Mouse (Mus musculus) T-helper 2 cell (primary cell): ENCODE results near the gene Zfp444.

ENCODE experiments used
- in situ Hi-C: fragments of 300-600 bp; cut with MboI, MseI; formaldehyde crosslinking; loops from one replicate; pipeline ENCODE4 v1.15.1; 2025; ENCODE audit warnings: high pct_unique_total_duplicates

Gene Zfp444

GRCm38 (mm10) chr7:6172006-6172649 lies at the start of gene Zfp444:
TSS of gene Zfp444 (plus strand) at chr7:6172226.
- in situ Hi-C loops: loop anchor here (25.0 kb wide), 3 partner anchors 1110 to 1535 kb away; partner anchors contain the start of genes Gm45844, Tmem86b, U2af2 and Zfp580

- in situ Hi-C loops: loop anchor here (5.0 kb wide), 1 partner anchor 70 kb away; the partner anchor contains the start of gene Galp
Measured at GRCm38 (mm10) chr7:6126690-6127448, 45.2 kb upstream of the Zfp444 start.

GRCm38 (mm10) chr7:6130346-6130745 lies 41.7 kb upstream of the Zfp444 start:
- in situ Hi-C loops: no loop called here

GRCm38 (mm10) chr7:6132646-6133045 lies 39.4 kb upstream of the Zfp444 start:
- in situ Hi-C loops: no loop called here

GRCm38 (mm10) chr7:6136497-6136896 lies 35.5 kb upstream of the Zfp444 start:
- in situ Hi-C loops: no loop called here

GRCm38 (mm10) chr7:6139295-6139694 lies 32.7 kb upstream of the Zfp444 start:
- in situ Hi-C loops: no loop called here

- in situ Hi-C loops: no loop called here
Measured at GRCm38 (mm10) chr7:6143991-6144531, 28.0 kb upstream of the Zfp444 start.

GRCm38 (mm10) chr7:6145423-6146188 lies 26.4 kb upstream of the Zfp444 start:
- in situ Hi-C loops: loop anchor here (5.0 kb wide), 1 partner anchor 147 kb away; no protein-coding TSS in a partner anchor

GRCm38 (mm10) chr7:6146194-6146981 lies 25.6 kb upstream of the Zfp444 start:
- in situ Hi-C loops: loop anchor here (5.0 kb wide), 1 partner anchor 146 kb away; no protein-coding TSS in a partner anchor

- in situ Hi-C loops: loop anchor here (5.0 kb wide), 1 partner anchor 145 kb away; no protein-coding TSS in a partner anchor
Measured at GRCm38 (mm10) chr7:6146982-6147325, 25.1 kb upstream of the Zfp444 start.

- in situ Hi-C loops: loop anchor here (5.0 kb wide), 1 partner anchor 145 kb away; no protein-coding TSS in a partner anchor
Measured at GRCm38 (mm10) chr7:6147688-6148087, 24.3 kb upstream of the Zfp444 start.

- in situ Hi-C loops: loop anchor here (25.0 kb wide), 3 partner anchors 1089 to 1514 kb away; partner anchors contain the start of genes Gm45844, Tmem86b, U2af2 and Zfp580
Measured at GRCm38 (mm10) chr7:6151266-6151665, 20.8 kb upstream of the Zfp444 start.

GRCm38 (mm10) chr7:6152036-6152435 lies 20.0 kb upstream of the Zfp444 start:
- in situ Hi-C loops: loop anchor here (25.0 kb wide), 3 partner anchors 1090 to 1515 kb away; partner anchors contain the start of genes Gm45844, Tmem86b, U2af2 and Zfp580

GRCm38 (mm10) chr7:6153131-6153530 lies 18.9 kb upstream of the Zfp444 start:
- in situ Hi-C loops: loop anchor here (25.0 kb wide), 3 partner anchors 1091 to 1516 kb away; partner anchors contain the start of genes Gm45844, Tmem86b, U2af2 and Zfp580

GRCm38 (mm10) chr7:6154164-6154563 lies 17.9 kb upstream of the Zfp444 start:
- in situ Hi-C loops: loop anchor here (25.0 kb wide), 3 partner anchors 1092 to 1517 kb away; partner anchors contain the start of genes Gm45844, Tmem86b, U2af2 and Zfp580

GRCm38 (mm10) chr7:6155031-6155872 lies 16.8 kb upstream of the Zfp444 start:
- in situ Hi-C loops: loop anchor here (25.0 kb wide), 3 partner anchors 1093 to 1518 kb away; partner anchors contain the start of genes Gm45844, Tmem86b, U2af2 and Zfp580

- in situ Hi-C loops: loop anchor here (25.0 kb wide), 3 partner anchors 1094 to 1519 kb away; partner anchors contain the start of genes Gm45844, Tmem86b, U2af2 and Zfp580
Measured at GRCm38 (mm10) chr7:6155901-6156411, 16.1 kb upstream of the Zfp444 start, which contains the start of gene Zfp787. TSS of gene Zfp787 (minus strand) at chr7:6155997.

GRCm38 (mm10) chr7:6156901-6157472 lies 15.0 kb upstream of the Zfp444 start:
- in situ Hi-C loops: loop anchor here (25.0 kb wide), 3 partner anchors 1095 to 1520 kb away; partner anchors contain the start of genes Gm45844, Tmem86b, U2af2 and Zfp580
